Mouse (Mus musculus): ENCODE results near the gene Fes.

GRCm38 (mm10) chr7:80339371-80339770, 48.4 kb downstream of the Fes start:
- TF ChIP-seq POLR2A (IDR thresholded peaks at IDR 0.05; ENCODE audit: extremely low read depth, insufficient read depth, low read length) = no peak
- TF ChIP-seq CTCF (IDR thresholded peaks at IDR 0.05; ENCODE audit: low read depth, low read length) = no peak

Data from liver, adult 2 months (tissue).